Mouse (Mus musculus): ENCODE results near the gene Lgi4. TPM values are rescaled to one million over a fixed set of nuclear protein-coding genes. Genes with fewer than 3 reads are reported as not detected.

The Lgi4 gene
- polyA plus RNA-seq, 1 experiment from 2014 or later = 0.46 TPM

GRCm38 (mm10) chr7:31049846-31050281 lies 9.3 kb upstream of the Lgi4 start:
- peak overlapping the region; percentile 35 for H3K4me2 ChIP-seq (replicated peaks; ENCODE audit: low read depth)
- H3K9me3 ChIP-seq (ENCODE audit: control insufficient read depth, low read length) = no peaks in the 10 kb centered on the region
- peak overlapping the region; percentile 15; the same call in 1 of the 2 replicates for H3K4me3 ChIP-seq (ENCODE audit: low read depth, low read length)
- ATAC-seq (ENCODE audit: low FRiP score, low TSS enrichment) (no peak), DNase-seq (ENCODE audit: low spot score) (no peak)
- H3K36me3 ChIP-seq (ENCODE audit: control insufficient read depth, insufficient read depth, low read length) = no peaks in the 10 kb centered on the region
- 0 out of 2 replicates have a peak overlapping the region, but pooled peaks have one; percentile 4 for H3K9ac ChIP-seq (ENCODE audit: low read length)
- 0 out of 2 replicates have a peak, but pooled peaks cover 3% of the 10 kb centered on the region for H3K27me3 ChIP-seq (ENCODE audit: control insufficient read depth, insufficient read depth, low read length)
- H3K4me1 ChIP-seq (replicated peaks; ENCODE audit: control insufficient read depth, insufficient read depth) = peaks cover 3% of the 10 kb centered on the region
- no peak overlapping the region for H3K27ac ChIP-seq (replicated peaks)
- 4% methylated on average over 14 of the region's 15 CpGs for WGBS
- TF ChIP-seq CTCF (IDR thresholded peaks at IDR 0.05; ENCODE audit: low read depth) (no peak), EP300 (optimal IDR thresholded peaks at IDR 0.05) (no peak)

- Histone ChIP-seq H3K27me3 (ENCODE audit: control insufficient read depth, insufficient read depth, low read length) (0 out of 2 replicates have a peak, but pooled peaks cover 3% of the 10 kb centered on the region), H3K9me3 (ENCODE audit: control insufficient read depth, low read length) (no peaks in the 10 kb centered on the region), H3K4me2 (replicated peaks; ENCODE audit: low read depth) (peak overlapping the region; percentile 35), H3K9ac (ENCODE audit: low read length) (no peak overlapping the region), H3K4me3 (ENCODE audit: low read depth, low read length) (0 out of 2 replicates have a peak overlapping the region, but pooled peaks have one; percentile 2), H3K4me1 (replicated peaks; ENCODE audit: control insufficient read depth, insufficient read depth) (peaks cover 3% of the 10 kb centered on the region), H3K27ac (replicated peaks) (no peak overlapping the region), H3K36me3 (ENCODE audit: control insufficient read depth, insufficient read depth, low read length) (no peaks in the 10 kb centered on the region)
- ATAC-seq (ENCODE audit: low FRiP score, low TSS enrichment) (no peak), DNase-seq (ENCODE audit: low spot score) (no peak)
- TF ChIP-seq EP300 (optimal IDR thresholded peaks at IDR 0.05) (no peak), CTCF (IDR thresholded peaks at IDR 0.05; ENCODE audit: low read depth) (no peak)
- 7% methylated on average over 6 of the region's 6 CpGs for WGBS
Measured at GRCm38 (mm10) chr7:31050487-31050886, 8.7 kb upstream of the Lgi4 start.

- ATAC-seq (ENCODE audit: low FRiP score, low TSS enrichment) (no peak), DNase-seq (ENCODE audit: low spot score) (no peak)
- Histone ChIP-seq H3K27me3 (ENCODE audit: control insufficient read depth, insufficient read depth, low read length) (0 out of 2 replicates have a peak, but pooled peaks cover 3% of the 10 kb centered on the region), H3K9me3 (ENCODE audit: control insufficient read depth, low read length) (no peaks in the 10 kb centered on the region), H3K4me3 (ENCODE audit: low read depth, low read length) (0 out of 2 replicates have a peak overlapping the region, but pooled peaks have one; percentile 2), H3K27ac (replicated peaks) (no peak overlapping the region), H3K4me1 (replicated peaks; ENCODE audit: control insufficient read depth, insufficient read depth) (peaks cover 3% of the 10 kb centered on the region), H3K9ac (ENCODE audit: low read length) (no peak overlapping the region), H3K4me2 (replicated peaks; ENCODE audit: low read depth) (peak overlapping the region; percentile 34), H3K36me3 (ENCODE audit: control insufficient read depth, insufficient read depth, low read length) (no peaks in the 10 kb centered on the region)
- TF ChIP-seq CTCF (IDR thresholded peaks at IDR 0.05; ENCODE audit: low read depth) (no peak), EP300 (optimal IDR thresholded peaks at IDR 0.05) (no peak)
- 6% methylated on average over 9 of the region's 9 CpGs for WGBS
Measured at GRCm38 (mm10) chr7:31050921-31051320, 8.2 kb upstream of the Lgi4 start.

GRCm38 (mm10) chr7:31051321-31052021 lies 7.7 kb upstream of the Lgi4 start, which contains the start of gene Fxyd7:
Gene Fxyd7, minus strand, starts transcription at chr7:31051467.
- Histone ChIP-seq H3K36me3 (ENCODE audit: control insufficient read depth, insufficient read depth, low read length) (no peaks in the 10 kb centered on the region), H3K9me3 (ENCODE audit: control insufficient read depth, low read length) (no peaks in the 10 kb centered on the region), H3K4me2 (replicated peaks; ENCODE audit: low read depth) (peak within 1 kb of the TSS; percentile 54), H3K4me3 (ENCODE audit: low read depth, low read length) (0 out of 2 replicates have a peak within 1 kb of the TSS, but pooled peaks have one; percentile 2), H3K27me3 (ENCODE audit: control insufficient read depth, insufficient read depth, low read length) (0 out of 2 replicates have a peak, but pooled peaks cover 3% of the 10 kb centered on the region), H3K27ac (replicated peaks) (no peak within 1 kb of the TSS), H3K9ac (ENCODE audit: low read length) (no peak within 1 kb of the TSS), H3K4me1 (replicated peaks; ENCODE audit: control insufficient read depth, insufficient read depth) (peaks cover 3% of the 10 kb centered on the region)
- TF ChIP-seq CTCF (IDR thresholded peaks at IDR 0.05; ENCODE audit: low read depth) (no peak), EP300 (optimal IDR thresholded peaks at IDR 0.05) (no peak)
- whole genome bisulfite sequencing = 6% methylated on average over 26 of the region's 28 CpGs
- DNase-seq (ENCODE audit: low spot score) (no peak), ATAC-seq (ENCODE audit: low FRiP score, low TSS enrichment) (no peak)

GRCm38 (mm10) chr7:31052251-31052635 lies 6.9 kb upstream of the Lgi4 start:
- Histone ChIP-seq H3K9me3 (ENCODE audit: control insufficient read depth, low read length) (no peaks in the 10 kb centered on the region), H3K36me3 (ENCODE audit: control insufficient read depth, insufficient read depth, low read length) (no peaks in the 10 kb centered on the region), H3K4me1 (replicated peaks; ENCODE audit: control insufficient read depth, insufficient read depth) (peaks cover 3% of the 10 kb centered on the region), H3K27me3 (ENCODE audit: control insufficient read depth, insufficient read depth, low read length) (0 out of 2 replicates have a peak, but pooled peaks cover 3% of the 10 kb centered on the region), H3K4me2 (replicated peaks; ENCODE audit: low read depth) (peak overlapping the region; percentile 54), H3K27ac (replicated peaks) (no peak overlapping the region), H3K4me3 (ENCODE audit: low read depth, low read length) (0 out of 2 replicates have a peak overlapping the region, but pooled peaks have one; percentile 39), H3K9ac (ENCODE audit: low read length) (0 out of 2 replicates have a peak overlapping the region, but pooled peaks have one; percentile 4)
- no peak for TF ChIP-seq EP300 (optimal IDR thresholded peaks at IDR 0.05)
- no peak for TF ChIP-seq CTCF (IDR thresholded peaks at IDR 0.05; ENCODE audit: low read depth)
- ATAC-seq (ENCODE audit: low FRiP score, low TSS enrichment) (no peak), DNase-seq (ENCODE audit: low spot score) (no peak)
- WGBS = 20% methylated on average over 22 of the region's 22 CpGs

Measured in stomach, postnatal 0 days (tissue).